Mouse (Mus musculus) megakaryocyte, adult 5-6 weeks (primary cell): Measurements from ENCODE around the gene Aig1. TPM values are rescaled to one million over a fixed set of nuclear protein-coding genes. Genes with fewer than 3 reads are reported as not detected.

ENCODE experiments used
- ATAC-seq: 2 replicates; pipeline ENCODE4 v1.8.0; 2016; ENCODE audit warnings: mild to moderate bottlenecking, inconsistent platforms; ENCODE audit not compliant: poor library complexity, severe bottlenecking
- total RNA-seq, 2 experiments: library from RNA; stranded (forward) in 1 of 2; stranded (reverse) in 1 of 2; fragments of 153-499, 151-499 nt in 1 of 2; fragments of 221-1000, 200-1000 nt in 1 of 2; gene quantifications; 2 replicates each; pipeline versions ENCODE4 v1.2.3 to v1.2.4; 2015 to 2017

The Aig1 gene
- total RNA-seq, 2 experiments from 2014 or later = 3.5 to 7.3 TPM

GRCm38 (mm10) chr10:13782774-13783173, 86.0 kb downstream of the Aig1 start:
- no peak for ATAC-seq

- ATAC-seq = no peak
Observed at GRCm38 (mm10) chr10:13782235-13782757, 86.5 kb downstream of the Aig1 start.

GRCm38 (mm10) chr10:13776014-13776413, 92.8 kb downstream of the Aig1 start:
- ATAC-seq = no peak

GRCm38 (mm10) chr10:13775411-13775810, 93.4 kb downstream of the Aig1 start:
- ATAC-seq = no peak

- no peak for ATAC-seq
Observed at GRCm38 (mm10) chr10:13774910-13775309, 93.9 kb downstream of the Aig1 start.

GRCm38 (mm10) chr10:13770720-13771119, 98.1 kb downstream of the Aig1 start:
- ATAC-seq = no peak

GRCm38 (mm10) chr10:13769789-13770188, 99.0 kb downstream of the Aig1 start:
- ATAC-seq = no peak

GRCm38 (mm10) chr10:13768866-13769265, 99.9 kb downstream of the Aig1 start:
- no peak for ATAC-seq

- ATAC-seq = no peak
Observed at GRCm38 (mm10) chr10:13767076-13767475, 101.7 kb downstream of the Aig1 start.

GRCm38 (mm10) chr10:13763151-13763550, 105.6 kb downstream of the Aig1 start:
- no peak for ATAC-seq

- ATAC-seq = no peak
Observed at GRCm38 (mm10) chr10:13754712-13755111, 114.1 kb downstream of the Aig1 start.

- no peak for ATAC-seq
Observed at GRCm38 (mm10) chr10:13753777-13754176, 115.0 kb downstream of the Aig1 start.

- ATAC-seq = no peak
Observed at GRCm38 (mm10) chr10:13739494-13740140, 129.2 kb downstream of the Aig1 start.

- ATAC-seq = no peak
Observed at GRCm38 (mm10) chr10:13730039-13730748, 138.6 kb downstream of the Aig1 start.

- ATAC-seq = no peak
Observed at GRCm38 (mm10) chr10:13727676-13728075, 141.1 kb downstream of the Aig1 start.

GRCm38 (mm10) chr10:13726206-13726605, 142.6 kb downstream of the Aig1 start:
- no peak for ATAC-seq

GRCm38 (mm10) chr10:13725276-13725675, 143.5 kb downstream of the Aig1 start:
- ATAC-seq = no peak

GRCm38 (mm10) chr10:13716132-13716531, 152.6 kb downstream of the Aig1 start:
- no peak for ATAC-seq

GRCm38 (mm10) chr10:13715584-13715983, 153.2 kb downstream of the Aig1 start:
- no peak for ATAC-seq

GRCm38 (mm10) chr10:13714920-13715293, 153.9 kb downstream of the Aig1 start:
- ATAC-seq = no peak

- ATAC-seq = no peak
Observed at GRCm38 (mm10) chr10:13714199-13714919, 154.4 kb downstream of the Aig1 start.

- no peak for ATAC-seq
Observed at GRCm38 (mm10) chr10:13713711-13714110, 155.1 kb downstream of the Aig1 start.
